Comparison of ENCODE assay signal across 27 mouse cellular contexts in the genomic region with DNA sequence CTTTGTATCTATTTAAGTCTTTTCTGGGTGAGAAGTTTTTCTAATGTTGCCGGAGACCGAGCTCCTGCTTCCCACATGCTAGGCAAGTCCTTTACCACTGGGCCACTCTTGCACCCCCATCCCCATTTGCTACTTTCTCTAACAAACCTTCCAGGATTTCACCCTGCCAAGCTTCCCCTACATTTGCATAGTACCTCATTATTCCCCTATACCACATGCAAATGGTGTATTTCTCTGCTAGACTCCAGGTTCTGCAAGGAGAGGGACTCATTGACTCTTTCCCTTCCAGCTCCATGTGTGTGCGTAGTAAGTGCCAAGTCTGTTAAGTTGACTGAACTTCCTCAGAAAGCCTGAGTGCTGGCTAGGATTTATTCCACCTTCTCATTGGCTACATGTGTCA.
"Had no signal": no experiment of that assay in that cellular context is flagged by ENCODE, and none has a peak within 500 bp of the region (broad histone marks: within the 10 kb centered on the region; RNA-seq: fewer than 3 reads in every experiment).

No protein-coding gene starts in this region.

- H3K4me3 ChIP-seq: heart, embryonic 10.5 days; heart, embryonic 12.5 days; hindbrain, embryonic 10.5 days; hindbrain, embryonic 12.5 days; intestine, embryonic 15.5 days; layer of hippocampus, adult 2 months; left cerebral cortex, adult 2 months; limb, embryonic 10.5 days; limb, embryonic 12.5 days; liver, embryonic 13.5 days; liver, embryonic 15.5 days had no signal

- H3K4me1 ChIP-seq: intestine, embryonic 15.5 days; liver, embryonic 13.5 days; liver, embryonic 15.5 days had no signal

- H3K9ac ChIP-seq: heart, embryonic 12.5 days; hindbrain, embryonic 12.5 days; hindbrain, embryonic 14.5 days; intestine, embryonic 15.5 days; limb, embryonic 12.5 days; liver, embryonic 13.5 days; liver, embryonic 15.5 days had no signal

- H3K36me3 ChIP-seq: heart, embryonic 10.5 days; heart, embryonic 12.5 days; hindbrain, embryonic 12.5 days; intestine, embryonic 15.5 days; limb, embryonic 10.5 days; limb, embryonic 12.5 days; liver, embryonic 13.5 days; liver, embryonic 15.5 days had no signal

- H3K27ac ChIP-seq: heart, embryonic 10.5 days; hindbrain, embryonic 10.5 days; hindbrain, embryonic 12.5 days; hindbrain, embryonic 14.5 days; intestine, embryonic 15.5 days; layer of hippocampus, adult 2 months; left cerebral cortex, adult 2 months; limb, embryonic 10.5 days; limb, embryonic 12.5 days; liver, embryonic 13.5 days; liver, embryonic 15.5 days had no signal

- DNase-seq: gastrocnemius, postnatal 10 days; gastrocnemius, postnatal 25 days; heart, adult 18-20 months; heart, postnatal 10 days; heart, postnatal 4 days; kidney, adult 18-20 months; kidney, adult 8-10 months; kidney, postnatal 10 days; kidney, postnatal 25 days; kidney, postnatal 4 days; liver; liver, embryonic 13.5 days had no signal

- H3K27me3 ChIP-seq: intestine, embryonic 15.5 days had no signal

- ATAC-seq: hindbrain, embryonic 16.5 days; inflammation-experienced regulatory T-cells, adult 6 months; intestine, embryonic 15.5 days; intestine, postnatal 0 days had no signal

- H3K9me3 ChIP-seq: heart, embryonic 10.5 days; heart, embryonic 12.5 days; hindbrain, embryonic 10.5 days; hindbrain, embryonic 12.5 days; intestine, embryonic 15.5 days; limb, embryonic 10.5 days; limb, embryonic 12.5 days; liver, embryonic 13.5 days; liver, embryonic 15.5 days had no signal

- H3K4me2 ChIP-seq: heart, embryonic 12.5 days; hindbrain, embryonic 12.5 days; hindbrain, embryonic 14.5 days; intestine, embryonic 15.5 days; limb, embryonic 12.5 days; liver, embryonic 11.5 days; liver, embryonic 13.5 days; liver, embryonic 15.5 days had no signal
